Mouse (Mus musculus) stomach, embryonic 15.5 days (tissue): ENCODE data around the gene Nppb. TPM values are rescaled to one million over a fixed set of nuclear protein-coding genes. Genes with fewer than 3 reads are reported as not detected.

Experiments
- ATAC-seq: fragments of 200-750 bp; cut with Nextera tagmentation; 2 replicates; pipeline ENCODE4 v1.8.0; 2017; ENCODE audit warnings: low read depth, moderate number of reproducible peaks, moderate TSS enrichment; ENCODE audit not compliant: insufficient read depth, low FRiP score
- H3K27ac ChIP-seq: fragments of 300-500 bp; sonication (generic); 2 replicates; pipeline ENCODE4 v1.5.1; 2015; ENCODE audit warnings: mild to moderate bottlenecking, inconsistent platforms
- H3K27me3 ChIP-seq: fragments of 300-500 bp; sonication (generic); replicated peaks from 2 replicates; pipeline ENCODE4 v1.6.1; 2015; ENCODE audit warnings: inconsistent platforms
- H3K36me3 ChIP-seq: fragments of 300-500 bp; sonication (generic); 2 replicates; pipeline ENCODE4 v1.6.1; 2015; ENCODE audit warnings: inconsistent platforms
- H3K4me1 ChIP-seq: fragments of 300-500 bp; sonication (generic); 2 replicates; pipeline ENCODE4 v1.6.1; 2015; ENCODE audit warnings: inconsistent platforms
- H3K4me2 ChIP-seq: fragments of 300-500 bp; sonication (generic); 2 replicates; pipeline ENCODE4 v1.6.1; 2015; ENCODE audit warnings: mild to moderate bottlenecking, inconsistent platforms
- H3K4me3 ChIP-seq: fragments of 300-500 bp; sonication (generic); replicated peaks from 2 replicates; pipeline ENCODE4 v1.5.1; 2015; ENCODE audit warnings: inconsistent platforms
- H3K9ac ChIP-seq: fragments of 300-500 bp; sonication (generic); 2 replicates; pipeline ENCODE4 v1.6.1; 2015; ENCODE audit warnings: inconsistent platforms
- H3K9me3 ChIP-seq: fragments of 300-500 bp; sonication (generic); 2 replicates; pipeline ENCODE4 v1.6.1; 2016; ENCODE audit warnings: inconsistent platforms
- WGBS: fragments of 180-500 bp; shearing (Covaris S2); methylation state at CpG from one replicate; pipeline ENCODE4 v1.1.7; 2015; 5-methylcytosine and 5-hydroxymethylcytosine counted together
- polyA plus RNA-seq: library from polyadenylated mRNA; unstranded; fragments of >200 nt; fragmentation: Nextera tagmentation; extraction: Ambion mirVana; gene quantifications from 2 replicates; pipeline ENCODE4 v1.2.1, GENCODE M21; 2015

Gene Nppb
- polyA plus RNA-seq, 1 experiment from 2014 or later, result not detected

- Histone ChIP-seq H3K4me1 (no peaks in the 10 kb centered on the region), H3K27me3 (no peaks in the 10 kb centered on the region), H3K36me3 (peaks cover 57% of the 10 kb centered on the region), H3K27ac (no peak overlapping the region), H3K4me3 (no peak overlapping the region), H3K9me3 (no peaks in the 10 kb centered on the region), H3K4me2 (no peak overlapping the region), H3K9ac (no peak overlapping the region)
- 84% methylated on average over 3 of the region's 3 CpGs for WGBS
- no peak for ATAC-seq
These were observed 31.4 kb downstream of the Nppb start for GRCm38 (mm10) chr4:148016981-148017380.

GRCm38 (mm10) chr4:148018410-148018809 lies 32.8 kb downstream of the Nppb start:
- H3K4me1 ChIP-seq, result no peaks in the 10 kb centered on the region
- H3K4me3 ChIP-seq, result no peak overlapping the region
- H3K27ac ChIP-seq, result no peak overlapping the region
- H3K27me3 ChIP-seq, result no peaks in the 10 kb centered on the region
- H3K36me3 ChIP-seq, result peaks cover 47% of the 10 kb centered on the region
- H3K4me2 ChIP-seq, result no peak overlapping the region
- no peak for ATAC-seq
- H3K9me3 ChIP-seq, result no peaks in the 10 kb centered on the region
- 87% methylated on average over 2 of the region's 2 CpGs for WGBS
- H3K9ac ChIP-seq, result no peak overlapping the region

- Histone ChIP-seq H3K9ac (no peak overlapping the region), H3K36me3 (peaks cover 28% of the 10 kb centered on the region), H3K4me3 (no peak overlapping the region), H3K27me3 (no peaks in the 10 kb centered on the region), H3K4me2 (no peak overlapping the region), H3K27ac (no peak overlapping the region), H3K9me3 (no peaks in the 10 kb centered on the region), H3K4me1 (no peaks in the 10 kb centered on the region)
- 92% methylated on average over 3 of the region's 3 CpGs for WGBS
- no peak for ATAC-seq
These were observed 38.4 kb downstream of the Nppb start for GRCm38 (mm10) chr4:148024003-148024402.

GRCm38 (mm10) chr4:148029297-148029696 lies 43.7 kb downstream of the Nppb start:
- WGBS, result 90% methylated on average over 7 of the region's 7 CpGs
- no peak overlapping the region for H3K4me2 ChIP-seq
- H3K9ac ChIP-seq, result no peak overlapping the region
- peaks cover 14% of the 10 kb centered on the region; the same call in 1 of the 2 replicates for H3K36me3 ChIP-seq
- H3K27me3 ChIP-seq, result no peaks in the 10 kb centered on the region
- H3K27ac ChIP-seq, result no peak overlapping the region
- no peaks in the 10 kb centered on the region for H3K9me3 ChIP-seq
- no peak overlapping the region for H3K4me3 ChIP-seq
- H3K4me1 ChIP-seq, result no peaks in the 10 kb centered on the region
- ATAC-seq, result no peak

GRCm38 (mm10) chr4:148030506-148030905 lies 44.9 kb downstream of the Nppb start:
- Histone ChIP-seq H3K27ac (no peak overlapping the region), H3K9ac (no peak overlapping the region), H3K4me2 (no peak overlapping the region), H3K36me3 (0 out of 2 replicates have a peak, but pooled peaks cover 7% of the 10 kb centered on the region), H3K9me3 (no peaks in the 10 kb centered on the region), H3K4me1 (no peaks in the 10 kb centered on the region), H3K27me3 (no peaks in the 10 kb centered on the region), H3K4me3 (no peak overlapping the region)
- WGBS, result 75% methylated on average over 5 of the region's 5 CpGs
- ATAC-seq, result no peak

- 83% methylated on average over 7 of the region's 7 CpGs for WGBS
- no peak for ATAC-seq
- H3K4me3 ChIP-seq, result no peak overlapping the region
- no peaks in the 10 kb centered on the region for H3K27me3 ChIP-seq
- H3K4me2 ChIP-seq, result no peak overlapping the region
- no peaks in the 10 kb centered on the region for H3K36me3 ChIP-seq
- H3K4me1 ChIP-seq, result peaks cover 5% of the 10 kb centered on the region; the same call in 1 of the 2 replicates
- no peak overlapping the region for H3K27ac ChIP-seq
- H3K9me3 ChIP-seq, result no peaks in the 10 kb centered on the region
- no peak overlapping the region for H3K9ac ChIP-seq
These were observed 48.3 kb downstream of the Nppb start for GRCm38 (mm10) chr4:148033858-148034410.

- H3K4me2 ChIP-seq, result no peak overlapping the region
- peaks cover 16% of the 10 kb centered on the region for H3K4me1 ChIP-seq
- H3K36me3 ChIP-seq, result no peaks in the 10 kb centered on the region
- no peaks in the 10 kb centered on the region for H3K9me3 ChIP-seq
- no peak for ATAC-seq
- H3K27ac ChIP-seq, result no peak overlapping the region
- no peak overlapping the region for H3K9ac ChIP-seq
- no peak overlapping the region for H3K4me3 ChIP-seq
- 89% methylated on average over 3 of the region's 3 CpGs for WGBS
- H3K27me3 ChIP-seq, result no peaks in the 10 kb centered on the region
These were observed 49.9 kb downstream of the Nppb start for GRCm38 (mm10) chr4:148035440-148035839.

Other genes starting within 250 kb of the Nppb start
- gene Zfp984, start 176.0 kb upstream of the Nppb start, polyA plus RNA-seq, result 8.6 and 9.3 TPM in 2 replicates
- 4.4 and 5.7 TPM in 2 replicates for gene Zfp933, start 137.4 kb upstream of the Nppb start, polyA plus RNA-seq
- gene Miip, start 117.0 kb upstream of the Nppb start, polyA plus RNA-seq, result 34.6 and 37.6 TPM in 2 replicates
- gene Fv1, start 116.8 kb upstream of the Nppb start, polyA plus RNA-seq, result 8.8 and 9.8 TPM in 2 replicates
- gene Mfn2, start 81.1 kb upstream of the Nppb start, polyA plus RNA-seq, result 32.1 and 37.8 TPM in 2 replicates
- 43.7 and 47.9 TPM in 2 replicates for gene Plod1, start 49.0 kb upstream of the Nppb start, polyA plus RNA-seq
- 17.4 and 17.7 TPM in 2 replicates for gene 2510039O18Rik, start 44.9 kb upstream of the Nppb start, polyA plus RNA-seq
- gene Nppa, start 14.9 kb downstream of the Nppb start, polyA plus RNA-seq, result 2.4 and 2.6 TPM in 2 replicates
- 5.1 and 6.1 TPM in 2 replicates for gene Clcn6, start 53.0 kb downstream of the Nppb start, polyA plus RNA-seq
- gene Mthfr, start 53.3 kb downstream of the Nppb start, polyA plus RNA-seq, result 16.7 and 20.9 TPM in 2 replicates
- gene Agtrap, start 102.2 kb downstream of the Nppb start, polyA plus RNA-seq, result 13.7 and 14.1 TPM in 2 replicates
- gene Mad2l2, start 144.6 kb downstream of the Nppb start, polyA plus RNA-seq, result 37.9 and 38.0 TPM in 2 replicates
- gene Draxin, start 144.9 kb downstream of the Nppb start, polyA plus RNA-seq, result 0.06 and 0.14 TPM in 2 replicates
- gene Fbxo6, start 166.4 kb downstream of the Nppb start, polyA plus RNA-seq, result 13.7 and 14.1 TPM in 2 replicates
- 7.5 and 8.0 TPM in 2 replicates for gene Fbxo44, start 174.7 kb downstream of the Nppb start, polyA plus RNA-seq
- gene Fbxo2, start 174.8 kb downstream of the Nppb start, polyA plus RNA-seq, result 0.84 and 1.0 TPM in 2 replicates